Mouse (Mus musculus) heart, embryonic 14.5 days (tissue): ENCODE results near the gene Prickle2. TPM values are rescaled to one million over a fixed set of nuclear protein-coding genes. Genes with fewer than 3 reads are reported as not detected.

ENCODE experiments used
- ATAC-seq: fragments of 200-750 bp; cut with Nextera tagmentation; 2 replicates; pipeline ENCODE4 v1.8.0; 2017; ENCODE audit warnings: low read depth, moderate TSS enrichment; ENCODE audit not compliant: insufficient number of reproducible peaks, insufficient read depth, low FRiP score
- H3K27ac ChIP-seq, 2 experiments: fragments of 200-500 bp in 1 of 2; fragments of 300-500 bp in 1 of 2; sonication (generic) in 1 of 2; replicated peaks in 1 of 2; 2 replicates each; pipeline ENCODE4 v1.5.1; 2012 to 2014; ENCODE audit warnings: low read depth in 2 of 2, low read length in 2 of 2, control low read depth in 1 of 2, mild to moderate bottlenecking in 1 of 2, mixed read lengths in 1 of 2; ENCODE audit not compliant: control insufficient read depth in 1 of 2, insufficient read depth in 1 of 2
- H3K27me3 ChIP-seq: fragments of 300-500 bp; sonication (generic); 2 replicates; pipeline ENCODE4 v1.6.1; 2014; ENCODE audit warnings: mild to moderate bottlenecking, low read length, control low read depth; ENCODE audit not compliant: control insufficient read depth, insufficient read depth
- H3K36me3 ChIP-seq: fragments of 300-500 bp; sonication (generic); 2 replicates; pipeline ENCODE4 v1.6.1; 2014; ENCODE audit warnings: mild to moderate bottlenecking, control low read depth, low read length, mixed read lengths; ENCODE audit not compliant: control insufficient read depth, insufficient read depth
- H3K4me1 ChIP-seq, 2 experiments: fragments of 200-500 bp in 1 of 2; fragments of 300-500 bp in 1 of 2; sonication (generic) in 1 of 2; 2 replicates each; pipeline ENCODE4 v1.6.1; 2012 to 2014; ENCODE audit warnings: low read length in 2 of 2, control low read depth in 1 of 2, mixed read lengths in 1 of 2; ENCODE audit not compliant: control insufficient read depth in 2 of 2, insufficient read depth in 2 of 2
- H3K4me2 ChIP-seq: fragments of 300-500 bp; sonication (generic); 2 replicates; pipeline ENCODE4 v1.6.1; 2014; ENCODE audit warnings: mild to moderate bottlenecking, low read length
- H3K4me3 ChIP-seq, 2 experiments: fragments of 200-500 bp in 1 of 2; fragments of 300-500 bp in 1 of 2; sonication (generic) in 1 of 2; 2 replicates each; pipeline ENCODE4 v1.5.1; 2012 to 2014; ENCODE audit warnings: low read length in 2 of 2, mild to moderate bottlenecking in 2 of 2, control low read depth in 1 of 2, low read depth in 1 of 2, moderate library complexity in 1 of 2; ENCODE audit not compliant: control insufficient read depth in 1 of 2, insufficient read depth in 1 of 2
- H3K9ac ChIP-seq: fragments of 300-500 bp; sonication (generic); 2 replicates; pipeline ENCODE4 v1.6.1; 2014; ENCODE audit warnings: mild to moderate bottlenecking, low read length
- H3K9me3 ChIP-seq: fragments of 300-500 bp; sonication (generic); 2 replicates; pipeline ENCODE4 v1.6.1; 2016; ENCODE audit warnings: low read length, control low read depth; ENCODE audit not compliant: control insufficient read depth
- WGBS: fragments of 180-500 bp; shearing (Covaris S2); extraction: QIAGEN DNeasy Blood & Tissue Kit; methylation state at CpG from one replicate; pipeline ENCODE4 v1.1.7; 2014; 5-methylcytosine and 5-hydroxymethylcytosine counted together
- polyA plus RNA-seq: library from polyadenylated mRNA; unstranded; fragments of >200 nt; fragmentation: Nextera tagmentation; extraction: Ambion mirVana; gene quantifications from 2 replicates; pipeline ENCODE4 v1.2.1, GENCODE M21; 2014

The Prickle2 gene
- polyA plus RNA-seq, 1 experiment from 2014 or later = 5.8 TPM

GRCm38 (mm10) chr6:92467343-92467742, 238.6 kb downstream of the Prickle2 start:
- Histone ChIP-seq H3K27ac (no peak overlapping the region), H3K9me3 (no peaks in the 10 kb centered on the region), H3K27me3 (no peaks in the 10 kb centered on the region), H3K4me3 (no peak overlapping the region), H3K9ac (no peak overlapping the region), H3K36me3 (no peaks in the 10 kb centered on the region), H3K4me2 (no peak overlapping the region), H3K4me1 (peaks cover 30 to 57% of the 10 kb centered on the region in 2 experiments)
- WGBS = 85% methylated on average over 2 of the region's 2 CpGs
- ATAC-seq = no peak

GRCm38 (mm10) chr6:92465666-92466065, 240.3 kb downstream of the Prickle2 start:
- H3K27me3 ChIP-seq = no peaks in the 10 kb centered on the region
- peak overlapping the region; percentile 45 to 66 for H3K27ac ChIP-seq
- peaks cover 30 to 57% of the 10 kb centered on the region in 2 experiments for H3K4me1 ChIP-seq
- H3K9ac ChIP-seq = no peak overlapping the region
- no peak overlapping the region for H3K4me3 ChIP-seq
- H3K36me3 ChIP-seq = no peaks in the 10 kb centered on the region
- ATAC-seq = no peak; the same call in 1 of the 2 replicates
- 9% methylated on average over 1 of the region's 1 CpGs for WGBS
- no peak overlapping the region for H3K4me2 ChIP-seq
- H3K9me3 ChIP-seq = no peaks in the 10 kb centered on the region

GRCm38 (mm10) chr6:92464781-92465337, 241.1 kb downstream of the Prickle2 start:
- H3K4me3 ChIP-seq = no peak overlapping the region
- H3K36me3 ChIP-seq = no peaks in the 10 kb centered on the region
- H3K4me2 ChIP-seq = no peak overlapping the region
- WGBS = 26% methylated on average over 7 of the region's 7 CpGs
- peak overlapping the region; percentile 40 to 66 for H3K27ac ChIP-seq
- peaks cover 30 to 57% of the 10 kb centered on the region in 2 experiments for H3K4me1 ChIP-seq
- H3K27me3 ChIP-seq = no peaks in the 10 kb centered on the region
- H3K9ac ChIP-seq = no peak overlapping the region
- ATAC-seq = peak; percentile 55
- no peaks in the 10 kb centered on the region for H3K9me3 ChIP-seq

- ATAC-seq = no peak
- Histone ChIP-seq H3K36me3 (no peaks in the 10 kb centered on the region), H3K27me3 (no peaks in the 10 kb centered on the region), H3K9ac (no peak overlapping the region), H3K9me3 (no peaks in the 10 kb centered on the region), H3K4me3 (no peak overlapping the region), H3K4me1 (peaks cover 28 to 46% of the 10 kb centered on the region in 2 experiments), H3K27ac (peak overlapping the region; percentile 27 to 48; a peak in 2 of 4 replicates), H3K4me2 (no peak overlapping the region)
- WGBS = 51% methylated on average over 9 of the region's 9 CpGs
Observed at GRCm38 (mm10) chr6:92463768-92464167, 242.2 kb downstream of the Prickle2 start.

GRCm38 (mm10) chr6:92460750-92461149, 245.2 kb downstream of the Prickle2 start:
- H3K4me3 ChIP-seq = no peak overlapping the region
- H3K9me3 ChIP-seq = no peaks in the 10 kb centered on the region
- ATAC-seq = no peak
- H3K9ac ChIP-seq = no peak overlapping the region
- 0 out of 2 replicates have a peak, but pooled peaks cover 5% of the 10 kb centered on the region for H3K36me3 ChIP-seq
- H3K4me1 ChIP-seq = peaks cover 22 to 24% of the 10 kb centered on the region in 2 experiments
- no peaks in the 10 kb centered on the region for H3K27me3 ChIP-seq
- H3K4me2 ChIP-seq = no peak overlapping the region
- WGBS = 88% methylated on average over 2 of the region's 2 CpGs
- H3K27ac ChIP-seq = no peak overlapping the region

- H3K27ac ChIP-seq = no peak overlapping the region
- no peak overlapping the region for H3K4me3 ChIP-seq
- H3K27me3 ChIP-seq = no peaks in the 10 kb centered on the region
- ATAC-seq = no peak
- no peaks in the 10 kb centered on the region for H3K9me3 ChIP-seq
- H3K36me3 ChIP-seq = 0 out of 2 replicates have a peak, but pooled peaks cover 5% of the 10 kb centered on the region
- H3K9ac ChIP-seq = no peak overlapping the region
- H3K4me1 ChIP-seq = peaks cover 3 to 6% of the 10 kb centered on the region in 2 experiments; a peak in 3 of 4 replicates
- no peak overlapping the region for H3K4me2 ChIP-seq
- WGBS = 81% methylated on average over 4 of the region's 4 CpGs
Observed at GRCm38 (mm10) chr6:92458026-92458425, 247.9 kb downstream of the Prickle2 start.

- Histone ChIP-seq H3K27me3 (no peaks in the 10 kb centered on the region), H3K27ac (no peak overlapping the region), H3K4me2 (no peak overlapping the region), H3K4me1 (peaks cover 2 to 7% of the 10 kb centered on the region in 2 experiments; a peak in 3 of 4 replicates), H3K36me3 (no peaks in the 10 kb centered on the region), H3K9ac (no peak overlapping the region), H3K4me3 (no peak overlapping the region), H3K9me3 (no peaks in the 10 kb centered on the region)
- no peak for ATAC-seq
- WGBS = 77% methylated on average over 1 of the region's 1 CpGs
Observed at GRCm38 (mm10) chr6:92451421-92451820, 254.5 kb downstream of the Prickle2 start.

- no peak overlapping the region for H3K4me3 ChIP-seq
- H3K27ac ChIP-seq = no peak overlapping the region
- no peaks in the 10 kb centered on the region for H3K27me3 ChIP-seq
- no peak overlapping the region for H3K9ac ChIP-seq
- WGBS = 91% methylated on average over 1 of the region's 1 CpGs
- peaks cover 2 to 7% of the 10 kb centered on the region in 2 experiments; a peak in 3 of 4 replicates for H3K4me1 ChIP-seq
- no peaks in the 10 kb centered on the region for H3K9me3 ChIP-seq
- no peak overlapping the region for H3K4me2 ChIP-seq
- H3K36me3 ChIP-seq = no peaks in the 10 kb centered on the region
- no peak for ATAC-seq
Observed at GRCm38 (mm10) chr6:92449956-92450355, 256.0 kb downstream of the Prickle2 start.
